Mouse (Mus musculus) thymus, postnatal 25 days (tissue): ENCODE measurements around the gene Galnt2.

Experiments used
- DNase-seq: peaks from one replicate; pipeline ENCODE4 v3.0.0; 2022

Galnt2 gene

GRCm38 (mm10) chr8:124239350-124239749 is 8.2 kb downstream of the Galnt2 start:
- no peak for DNase-seq

GRCm38 (mm10) chr8:124240932-124241331 is 9.7 kb downstream of the Galnt2 start:
- DNase-seq: no peak

- DNase-seq: no peak
Observed at GRCm38 (mm10) chr8:124242208-124242607, 11.0 kb downstream of the Galnt2 start.

GRCm38 (mm10) chr8:124242913-124243312 is 11.7 kb downstream of the Galnt2 start:
- DNase-seq: no peak

GRCm38 (mm10) chr8:124247581-124247980 is 16.4 kb downstream of the Galnt2 start:
- no peak for DNase-seq

- no peak for DNase-seq
Observed at GRCm38 (mm10) chr8:124248688-124249087, 17.5 kb downstream of the Galnt2 start.

- no peak for DNase-seq
Observed at GRCm38 (mm10) chr8:124250255-124250654, 19.1 kb downstream of the Galnt2 start.

- no peak for DNase-seq
Observed at GRCm38 (mm10) chr8:124250785-124251184, 19.6 kb downstream of the Galnt2 start.

GRCm38 (mm10) chr8:124252533-124252950 is 21.4 kb downstream of the Galnt2 start:
- no peak for DNase-seq

GRCm38 (mm10) chr8:124253939-124254338 is 22.7 kb downstream of the Galnt2 start:
- no peak for DNase-seq

GRCm38 (mm10) chr8:124256841-124257240 is 25.6 kb downstream of the Galnt2 start:
- DNase-seq: no peak

- no peak for DNase-seq
Observed at GRCm38 (mm10) chr8:124257363-124257762, 26.2 kb downstream of the Galnt2 start.

- no peak for DNase-seq
Observed at GRCm38 (mm10) chr8:124259146-124259545, 28.0 kb downstream of the Galnt2 start.

GRCm38 (mm10) chr8:124259925-124260324 is 28.7 kb downstream of the Galnt2 start:
- no peak for DNase-seq

GRCm38 (mm10) chr8:124260371-124260770 is 29.2 kb downstream of the Galnt2 start:
- no peak for DNase-seq

- no peak for DNase-seq
Observed at GRCm38 (mm10) chr8:124263058-124263457, 31.9 kb downstream of the Galnt2 start.

- no peak for DNase-seq
Observed at GRCm38 (mm10) chr8:124264032-124264431, 32.8 kb downstream of the Galnt2 start.

GRCm38 (mm10) chr8:124264671-124265070 is 33.5 kb downstream of the Galnt2 start:
- no peak for DNase-seq

GRCm38 (mm10) chr8:124265130-124265529 is 33.9 kb downstream of the Galnt2 start:
- no peak for DNase-seq

- no peak for DNase-seq
Observed at GRCm38 (mm10) chr8:124265798-124266197, 34.6 kb downstream of the Galnt2 start.

GRCm38 (mm10) chr8:124267206-124267605 is 36.0 kb downstream of the Galnt2 start:
- DNase-seq: no peak

GRCm38 (mm10) chr8:124270504-124270903 is 39.3 kb downstream of the Galnt2 start:
- DNase-seq: no peak

- DNase-seq: no peak
Observed at GRCm38 (mm10) chr8:124270904-124271303, 39.7 kb downstream of the Galnt2 start.

GRCm38 (mm10) chr8:124271518-124271917 is 40.3 kb downstream of the Galnt2 start:
- no peak for DNase-seq

- DNase-seq: no peak
Observed at GRCm38 (mm10) chr8:124272792-124273191, 41.6 kb downstream of the Galnt2 start.
